Mouse (Mus musculus): Measurements from ENCODE around the gene Retreg1.

- no peak for TF ChIP-seq CTCF (conservative IDR thresholded peaks at IDR 0.05; ENCODE audit: low read length)
- no peak for TF ChIP-seq NANOG (IDR thresholded peaks at IDR 0.05; ENCODE audit: borderline replicate concordance, low read length)
These were observed 36.1 kb upstream of the Retreg1 start for GRCm38 (mm10) chr15:25806878-25807277.

Measured in E14TG2a.4 (cell line).